Mouse (Mus musculus) embryo, embryonic 10.5 days (tissue): ENCODE measurements around the gene Acss1.

Source experiments
- DNase-seq: peaks from one replicate; pipeline ENCODE4 v3.0.0-alpha.2; 2015; ENCODE audit warnings: low spot score

Acss1 gene

GRCm38 (mm10) chr2:150638370-150638733 is 29.9 kb downstream of the Acss1 start:
- DNase-seq: no peak

- DNase-seq: peak; percentile 27
Measured at GRCm38 (mm10) chr2:150637702-150638369, 30.5 kb downstream of the Acss1 start.

- DNase-seq: no peak
Measured at GRCm38 (mm10) chr2:150635877-150636446, 32.3 kb downstream of the Acss1 start.

- no peak for DNase-seq
Measured at GRCm38 (mm10) chr2:150629255-150629654, 39.0 kb downstream of the Acss1 start.

- DNase-seq: no peak
Measured at GRCm38 (mm10) chr2:150627140-150627539, 41.2 kb downstream of the Acss1 start.

- no peak for DNase-seq
Measured at GRCm38 (mm10) chr2:150624926-150625325, 43.4 kb downstream of the Acss1 start.

- DNase-seq: no peak
Measured at GRCm38 (mm10) chr2:150623957-150624356, 44.3 kb downstream of the Acss1 start.

- DNase-seq: no peak
Measured at GRCm38 (mm10) chr2:150621698-150622097, 46.6 kb downstream of the Acss1 start.

- DNase-seq: no peak
Measured at GRCm38 (mm10) chr2:150610097-150610496, 58.2 kb downstream of the Acss1 start.

GRCm38 (mm10) chr2:150608872-150609560 is 59.3 kb downstream of the Acss1 start:
- peak; percentile 92 for DNase-seq

GRCm38 (mm10) chr2:150608087-150608799 is 60.1 kb downstream of the Acss1 start, which contains the start of gene Apmap:
Apmap (minus strand) TSS chr2:150608567.
- DNase-seq: peak; percentile 99

GRCm38 (mm10) chr2:150607086-150607485 is 61.2 kb downstream of the Acss1 start:
- DNase-seq: no peak

- DNase-seq: no peak
Measured at GRCm38 (mm10) chr2:150604802-150605201, 63.5 kb downstream of the Acss1 start.

- DNase-seq: no peak
Measured at GRCm38 (mm10) chr2:150602166-150602565, 66.1 kb downstream of the Acss1 start.

- DNase-seq: no peak
Measured at GRCm38 (mm10) chr2:150600263-150600662, 68.0 kb downstream of the Acss1 start.

- DNase-seq: no peak
Measured at GRCm38 (mm10) chr2:150595411-150596190, 72.7 kb downstream of the Acss1 start.

GRCm38 (mm10) chr2:150589076-150589475 is 79.2 kb downstream of the Acss1 start:
- DNase-seq: no peak

GRCm38 (mm10) chr2:150579628-150580027 is 88.7 kb downstream of the Acss1 start:
- DNase-seq: no peak

- DNase-seq: no peak
Measured at GRCm38 (mm10) chr2:150578603-150579002, 89.7 kb downstream of the Acss1 start.

GRCm38 (mm10) chr2:150576256-150576655 is 92.0 kb downstream of the Acss1 start:
- DNase-seq: no peak

GRCm38 (mm10) chr2:150572463-150572862 is 95.8 kb downstream of the Acss1 start:
- DNase-seq: no peak

- DNase-seq: no peak
Measured at GRCm38 (mm10) chr2:150570761-150571160, 97.5 kb downstream of the Acss1 start.
